Mouse (Mus musculus) MEL (cell line): ENCODE measurements around the gene Fam19a1. TPM values are rescaled to one million over a fixed set of nuclear protein-coding genes. Genes with fewer than 3 reads are reported as not detected.

ENCODE experiments used
- DNase-seq: peaks from one replicate; pipeline ENCODE4 v3.0.0; 2011; ENCODE audit warnings: low read depth, low spot score
- H3K27ac ChIP-seq: 2 replicates; pipeline ENCODE4 v1.5.1; 2012; ENCODE audit warnings: low read depth, mild to moderate bottlenecking, control low read depth, low read length, moderate library complexity; ENCODE audit not compliant: control insufficient read depth
- H3K27me3 ChIP-seq, 2 experiments: fragments of 150-350 bp in 1 of 2; sonication (generic) in 1 of 2; 2 replicates each; pipeline ENCODE4 v1.6.1; 2012; ENCODE audit warnings: low read length in 2 of 2, mild to moderate bottlenecking in 2 of 2, improper control_type of control experiment in 1 of 2, moderate library complexity in 1 of 2; ENCODE audit not compliant: insufficient read depth in 2 of 2, control insufficient read depth in 1 of 2
- H3K36me3 ChIP-seq, 2 experiments: 2 replicates each; pipeline ENCODE4 v1.6.1; 2012 to 2014; ENCODE audit warnings: low read length in 2 of 2, improper control_type of control experiment in 1 of 2, inconsistent platforms in 1 of 2, mild to moderate bottlenecking in 1 of 2; ENCODE audit not compliant: insufficient read depth in 2 of 2, control insufficient read depth in 1 of 2
- H3K4me1 ChIP-seq, 2 experiments: fragments of 150-350 bp in 1 of 2; sonication (generic) in 1 of 2; 2 replicates each; pipeline ENCODE4 v1.6.1; 2012; ENCODE audit warnings: low read length in 2 of 2, improper control_type of control experiment in 1 of 2, mild to moderate bottlenecking in 1 of 2; ENCODE audit not compliant: insufficient read depth in 2 of 2, control insufficient read depth in 1 of 2
- H3K4me3 ChIP-seq, 2 experiments: fragments of 150-350 bp in 1 of 2; sonication (generic) in 1 of 2; 2 replicates each; pipeline ENCODE4 v1.5.1; 2012; ENCODE audit warnings: low read depth in 2 of 2, low read length in 2 of 2, mild to moderate bottlenecking in 2 of 2, moderate library complexity in 2 of 2, control low read depth in 1 of 2, improper control_type of control experiment in 1 of 2; ENCODE audit not compliant: control insufficient read depth in 1 of 2, insufficient read depth in 1 of 2
- H3K79me2 ChIP-seq: 2 replicates; pipeline ENCODE4 v1.6.1; 2012; ENCODE audit warnings: mild to moderate bottlenecking, low read length, moderate library complexity; ENCODE audit not compliant: control insufficient read depth, poor library complexity, insufficient read depth
- H3K9ac ChIP-seq: 2 replicates; pipeline ENCODE4 v1.6.1; 2012; ENCODE audit warnings: low read depth, mild to moderate bottlenecking, control low read depth, low read length, moderate library complexity; ENCODE audit not compliant: control insufficient read depth, poor library complexity, severe bottlenecking
- H3K9me3 ChIP-seq: fragments of 150-350 bp; sonication (generic); replicated peaks from 2 replicates; pipeline ENCODE4 v1.6.1; 2012; ENCODE audit warnings: mild to moderate bottlenecking, low read length, improper control_type of control experiment, moderate library complexity; ENCODE audit not compliant: insufficient read depth
- BHLHE40 ChIP-seq: IDR thresholded peaks from 2 replicates; pipeline ENCODE4 v1.6.1; 2012; ENCODE audit warnings: low read depth, mild to moderate bottlenecking, inconsistent platforms, low read length, improper control_type of control experiment, borderline replicate concordance
- CHD1 ChIP-seq: IDR thresholded peaks from 2 replicates; pipeline ENCODE4 v1.6.1; 2012; ENCODE audit warnings: low read depth, mild to moderate bottlenecking, inconsistent platforms, low read length, improper control_type of control experiment
- CHD2 ChIP-seq: IDR thresholded peaks from 2 replicates; pipeline ENCODE4 v1.6.1; 2011; ENCODE audit warnings: low read length, improper control_type of control experiment
- ELF1 ChIP-seq: IDR thresholded peaks from 2 replicates; pipeline ENCODE4 v1.6.1; 2014; ENCODE audit warnings: low read depth, mild to moderate bottlenecking, inconsistent platforms, low read length, improper control_type of control experiment, moderate library complexity
- EP300 ChIP-seq, 2 experiments: IDR thresholded peaks; 2 replicates each; pipeline ENCODE4 v1.6.1; 2011; ENCODE audit warnings: improper control_type of control experiment in 2 of 2, low read length in 2 of 2, low read depth in 1 of 2, mild to moderate bottlenecking in 1 of 2
- GABPA ChIP-seq: IDR thresholded peaks from 2 replicates; pipeline ENCODE4 v1.6.1; 2012; ENCODE audit warnings: low read depth, mild to moderate bottlenecking, inconsistent platforms, low read length, improper control_type of control experiment, moderate library complexity
- GATA1 ChIP-seq: IDR thresholded peaks from 2 replicates; pipeline ENCODE4 v1.6.1; 2011; ENCODE audit warnings: low read depth, low read length, improper control_type of control experiment
- KAT2A ChIP-seq: conservative IDR thresholded peaks from 2 replicates; pipeline ENCODE4 v1.6.1; 2012; ENCODE audit warnings: low read depth, low read length, improper control_type of control experiment, inconsistent platforms
- MAFK ChIP-seq: IDR thresholded peaks from 2 replicates; pipeline ENCODE4 v1.6.1; 2011; ENCODE audit warnings: low read depth, mild to moderate bottlenecking, low read length, improper control_type of control experiment, borderline replicate concordance
- MAX ChIP-seq: IDR thresholded peaks from 2 replicates; pipeline ENCODE4 v1.6.1; 2011; ENCODE audit warnings: low read length, improper control_type of control experiment
- MAZ ChIP-seq: IDR thresholded peaks from 2 replicates; pipeline ENCODE4 v1.6.1; 2012; ENCODE audit warnings: low read depth, mild to moderate bottlenecking, inconsistent platforms, low read length, improper control_type of control experiment
- MEF2A ChIP-seq: IDR thresholded peaks from 2 replicates; pipeline ENCODE4 v1.6.1; 2014; ENCODE audit warnings: low read depth, mild to moderate bottlenecking, inconsistent platforms, low read length, improper control_type of control experiment; ENCODE audit not compliant: poor library complexity, insufficient replicate concordance, severe bottlenecking; ENCODE audit errors: extremely low read depth
- MYC ChIP-seq: IDR thresholded peaks from 2 replicates; pipeline ENCODE4 v1.6.1; 2011; ENCODE audit warnings: low read depth, mild to moderate bottlenecking, low read length, improper control_type of control experiment, moderate library complexity
- NELFE ChIP-seq: IDR thresholded peaks from 2 replicates; pipeline ENCODE4 v1.6.1; 2011; ENCODE audit warnings: low read depth, low read length, improper control_type of control experiment
- POLR2A ChIP-seq, 2 experiments: IDR thresholded peaks; 2 replicates each; pipeline ENCODE4 v1.6.1; 2011 to 2012; ENCODE audit warnings: low read length in 2 of 2, mild to moderate bottlenecking in 2 of 2, control low read depth in 1 of 2, improper control_type of control experiment in 1 of 2, low read depth in 1 of 2, moderate library complexity in 1 of 2; ENCODE audit not compliant: control insufficient read depth in 1 of 2, insufficient read depth in 1 of 2, poor library complexity in 1 of 2
- POLR2AphosphoS5 ChIP-seq: IDR thresholded peaks from 2 replicates; pipeline ENCODE4 v1.6.1; 2012; ENCODE audit warnings: low read depth, borderline replicate concordance, mild to moderate bottlenecking, inconsistent platforms, low read length, moderate library complexity, mixed read lengths
- RCOR1 ChIP-seq: IDR thresholded peaks from 2 replicates; pipeline ENCODE4 v1.6.1; 2012; ENCODE audit warnings: low read depth, mild to moderate bottlenecking, inconsistent platforms, low read length, improper control_type of control experiment
- SIN3A ChIP-seq: IDR thresholded peaks from 2 replicates; pipeline ENCODE4 v1.6.1; 2012; ENCODE audit warnings: low read length, improper control_type of control experiment, inconsistent platforms
- SMC3 ChIP-seq: IDR thresholded peaks from 2 replicates; pipeline ENCODE4 v1.6.1; 2011; ENCODE audit warnings: low read depth, low read length, improper control_type of control experiment
- TAL1 ChIP-seq: IDR thresholded peaks from 2 replicates; pipeline ENCODE4 v1.6.1; 2012; ENCODE audit warnings: mild to moderate bottlenecking, inconsistent platforms, low read length, moderate library complexity, mixed read lengths
- TBP ChIP-seq: IDR thresholded peaks from 2 replicates; pipeline ENCODE4 v1.8.0; 2011; ENCODE audit warnings: low read depth, low read length, improper control_type of control experiment
- UBTF ChIP-seq: IDR thresholded peaks from 2 replicates; pipeline ENCODE4 v1.6.1; 2012; ENCODE audit warnings: low read depth, mild to moderate bottlenecking, inconsistent platforms, low read length, improper control_type of control experiment, moderate library complexity, borderline replicate concordance; ENCODE audit not compliant: insufficient read depth
- USF1 ChIP-seq: IDR thresholded peaks from 2 replicates; pipeline ENCODE4 v1.6.1; 2014; ENCODE audit warnings: low read depth, mild to moderate bottlenecking, inconsistent platforms, low read length, improper control_type of control experiment, moderate library complexity
- USF2 ChIP-seq, 2 experiments: IDR thresholded peaks; 2 replicates each; pipeline ENCODE4 v1.6.1; 2011 to 2012; ENCODE audit warnings: improper control_type of control experiment in 2 of 2, low read length in 2 of 2, borderline replicate concordance in 1 of 2, inconsistent platforms in 1 of 2, low read depth in 1 of 2, mild to moderate bottlenecking in 1 of 2; ENCODE audit not compliant: insufficient read depth in 1 of 2
- ZC3H11A ChIP-seq: IDR thresholded peaks from 2 replicates; pipeline ENCODE4 v1.6.1; 2012; ENCODE audit warnings: low read depth, mild to moderate bottlenecking, inconsistent platforms, low read length, improper control_type of control experiment
- ZKSCAN1 ChIP-seq: IDR thresholded peaks from 2 replicates; pipeline ENCODE4 v1.6.1; 2012; ENCODE audit warnings: low read depth, mild to moderate bottlenecking, inconsistent platforms, low read length, improper control_type of control experiment, moderate library complexity
- ZNF384 ChIP-seq: IDR thresholded peaks from 2 replicates; pipeline ENCODE4 v1.6.1; 2012; ENCODE audit warnings: low read depth, mild to moderate bottlenecking, inconsistent platforms, low read length, improper control_type of control experiment
- polyA plus RNA-seq, 2 experiments: library from polyadenylated mRNA; stranded (reverse) in 1 of 2; unstranded in 1 of 2; fragments of >175 nt in 1 of 2; fragments of >200 nt in 1 of 2; gene quantifications; 2 replicates each; pipeline versions ENCODE4 v1.2.1 to v1.2.4; 2012; ENCODE audit warnings: low replicate concordance in 2 of 2, low read depth in 1 of 2; ENCODE audit not compliant: insufficient read length in 2 of 2, insufficient read depth in 1 of 2, missing spikeins in 1 of 2
- total RNA-seq: library from RNA; depleted of rRNA; stranded (reverse); fragments of 300-350 nt; gene quantifications from 2 replicates; pipeline ENCODE4 v1.2.3, GENCODE M21; 2012

The Fam19a1 gene
- total and polyA plus RNA-seq, 3 experiments: not detected

DNA sequence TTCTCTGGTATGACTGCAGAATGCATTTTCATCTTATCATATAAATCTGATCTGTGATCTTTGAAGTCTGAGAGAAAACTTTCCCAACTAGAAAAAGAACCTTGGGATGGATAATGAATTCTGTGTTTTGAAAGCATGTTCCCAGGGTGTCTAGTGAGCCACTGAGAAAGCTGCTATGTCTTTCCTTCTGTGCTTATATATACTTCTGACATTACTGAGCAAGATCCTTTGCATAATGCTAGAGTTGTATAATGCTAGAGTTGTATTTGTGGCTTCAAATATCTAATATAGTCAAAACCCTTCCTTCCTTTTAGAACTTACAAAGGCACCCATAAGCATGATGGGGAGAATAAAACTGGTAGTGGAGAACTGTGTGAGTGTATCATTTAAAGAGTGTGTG, 65.6 kb downstream of the Fam19a1 start:
- no peak overlapping the region for H3K4me3 ChIP-seq
- no peak overlapping the region for H3K9ac ChIP-seq
- H3K27ac ChIP-seq: no peak overlapping the region
- no peaks in the 10 kb centered on the region for H3K79me2 ChIP-seq
- H3K27me3 ChIP-seq: no peaks in the 10 kb centered on the region
- no peak for TF ChIP-seq SIN3A
- TF ChIP-seq POLR2A (IDR thresholded peaks at IDR 0.05; ENCODE audit: control insufficient read depth in 1 of 2, insufficient read depth in 1 of 2, low read depth in 1 of 2, low read length in 2 of 2, poor library complexity in 1 of 2): no peak
- no peak for TF ChIP-seq EP300 (IDR thresholded peaks at IDR 0.05; ENCODE audit: low read depth in 1 of 2, low read length in 2 of 2)
- TF ChIP-seq USF2 (IDR thresholded peaks at IDR 0.05; ENCODE audit: borderline replicate concordance in 1 of 2, insufficient read depth in 1 of 2, low read depth in 1 of 2, low read length in 2 of 2): no peak
- no peak for TF ChIP-seq ZKSCAN1
- no peak for TF ChIP-seq POLR2AphosphoS5
- TF ChIP-seq GABPA: no peak
- no peak for TF ChIP-seq KAT2A
- no peak for TF ChIP-seq ZNF384
- no peak for TF ChIP-seq RCOR1
- no peaks in the 10 kb centered on the region for H3K36me3 ChIP-seq
- DNase-seq: no peak
- H3K9me3 ChIP-seq: no peaks in the 10 kb centered on the region
- H3K4me1 ChIP-seq: no peaks in the 10 kb centered on the region

DNA sequence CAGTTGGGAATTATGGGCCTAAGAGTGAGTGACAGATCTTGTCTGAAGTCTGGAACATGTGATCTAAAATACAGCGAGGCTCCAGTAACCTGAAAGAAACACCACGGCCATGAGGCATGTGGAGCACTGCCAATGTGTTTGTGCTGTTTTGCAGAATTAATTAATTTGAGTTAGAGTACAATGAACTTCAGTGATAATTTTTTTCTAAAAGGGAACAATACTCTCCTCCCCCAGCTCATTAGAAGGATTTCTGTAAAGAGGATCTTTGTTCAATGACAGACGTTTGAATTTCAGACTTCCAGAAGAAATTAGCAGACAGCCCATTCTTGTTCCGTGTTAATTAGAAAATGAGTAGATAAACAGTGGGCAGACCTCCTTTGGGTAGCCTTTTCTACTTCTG, 70.4 kb downstream of the Fam19a1 start:
- DNase-seq: no peak

More for the DNA sequence above, 70.4 kb downstream of the Fam19a1 start:
- Histone ChIP-seq H3K9me3 (no peaks in the 10 kb centered on the region), H3K36me3 (no peaks in the 10 kb centered on the region), H3K4me1 (no peaks in the 10 kb centered on the region), H3K79me2 (no peaks in the 10 kb centered on the region), H3K9ac (no peak overlapping the region), H3K27ac (no peak overlapping the region), H3K27me3 (no peaks in the 10 kb centered on the region), H3K4me3 (no peak overlapping the region)
- TF ChIP-seq CHD2: no peak
- TF ChIP-seq MYC: no peak
- no peak for TF ChIP-seq BHLHE40
- no peak for TF ChIP-seq ZC3H11A
- TF ChIP-seq USF1: no peak
- no peak for TF ChIP-seq KAT2A
- no peak for TF ChIP-seq TBP
- no peak for TF ChIP-seq GATA1
- no peak for TF ChIP-seq CHD1
- no peak for TF ChIP-seq GABPA
- TF ChIP-seq ZKSCAN1: no peak
- TF ChIP-seq ELF1: no peak
- no peak for TF ChIP-seq MEF2A
- no peak for TF ChIP-seq MAX
- no peak for TF ChIP-seq TAL1
- TF ChIP-seq MAFK: no peak
- TF ChIP-seq MAZ: no peak
- no peak for TF ChIP-seq SMC3
- TF ChIP-seq NELFE: no peak
- TF ChIP-seq UBTF: no peak
